Mouse (Mus musculus) embryonic fibroblast, embryonic 13.5 days (primary cell): ENCODE results near the gene Arpc3.

ENCODE experiments used
- CTCF ChIP-seq: IDR thresholded peaks from 2 replicates; pipeline ENCODE4 v1.5.1; 2011; ENCODE audit warnings: mild to moderate bottlenecking, control low read depth, low read length, moderate library complexity, borderline replicate concordance; ENCODE audit not compliant: insufficient read depth
- POLR2A ChIP-seq: IDR thresholded peaks from 2 replicates; pipeline ENCODE4 v1.6.1; 2011; ENCODE audit warnings: low read depth, mild to moderate bottlenecking, control low read depth, low read length, moderate library complexity

- TF ChIP-seq CTCF (no peak), POLR2A (no peak)
Measured at GRCm38 (mm10) chr5:122421271-122422068, 29.8 kb downstream of the Arpc3 start, which contains the start of gene Anapc7.
